Mouse (Mus musculus): ENCODE results near the gene Tram2.

DNA sequence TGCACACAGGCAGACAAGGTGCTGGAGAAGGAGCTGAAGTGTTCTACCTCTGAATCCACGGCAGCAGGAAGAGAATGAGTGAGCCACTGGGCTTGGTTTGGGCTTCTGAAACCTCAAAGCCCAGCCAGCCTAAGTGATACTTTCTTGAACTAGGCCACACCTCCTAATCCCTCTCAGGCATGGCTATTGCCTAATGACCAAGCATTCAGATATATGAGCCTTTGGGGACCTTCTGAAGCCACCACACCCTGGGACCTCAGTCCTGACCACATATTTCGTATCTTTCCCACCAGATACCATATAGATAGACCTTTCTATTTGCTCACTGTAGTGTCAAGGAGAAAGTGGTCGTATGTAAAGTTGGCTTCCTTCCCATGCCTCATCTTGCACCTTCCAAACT, 85.3 kb downstream of the Tram2 start:
- TF ChIP-seq CTCF (IDR thresholded peaks at IDR 0.05) (no peak), EP300 (IDR thresholded peaks at IDR 0.05) (no peak)
